Comparison of ENCODE assay signal across 10 mouse cellular contexts in genomic region chr10:80436276-80436675, GRCm38 (mm10). TPM values are rescaled to one million over a fixed set of nuclear protein-coding genes. Genes with fewer than 3 reads are reported as not detected.
DNase-seq lines count a peak whose midpoint lies in the region; ATAC-seq and TF ChIP-seq lines count a peak whose summit lies in the region.
"Had no signal": no experiment of that assay in that cellular context is flagged by ENCODE, and none has a peak within 500 bp of the region (broad histone marks: within the 10 kb centered on the region; RNA-seq: fewer than 3 reads in every experiment).

No protein-coding gene starts in this region.

- H3K27me3 ChIP-seq in heart, embryonic 10.5 days (ENCODE audit: insufficient read depth, poor library complexity, severe bottlenecking), result peaks cover 8% of the 10 kb centered on the region
- H3K27me3 ChIP-seq in CH12.LX (replicated peaks), result no peaks in the 10 kb centered on the region
- no peaks in the 10 kb centered on the region for H3K27me3 ChIP-seq in embryonic facial prominence, embryonic 15.5 days
- H3K27me3 ChIP-seq: hindbrain, embryonic 15.5 days had no signal

- no peak for TF ChIP-seq EP300 in CH12.LX (IDR thresholded peaks at IDR 0.05; ENCODE audit: low read length)

- no peak overlapping the region; the same call in 1 of the 2 replicates for H3K9ac ChIP-seq in CH12.LX (ENCODE audit: insufficient read depth, low read depth)
- no peak overlapping the region for H3K9ac ChIP-seq in embryonic facial prominence, embryonic 15.5 days
- H3K9ac ChIP-seq: hindbrain, embryonic 15.5 days had no signal

- in situ Hi-C loops in CH12.LX (cut with MboI; ENCODE audit: low pct_ligation_motif_present, low pct_unique_long_range_greater_than_20kb, low sequenced_read_pairs), result loop anchor here (25.0 kb wide), 1 partner anchor 251 kb away; the partner anchor contains the start of gene Mknk2

- no peaks in the 10 kb centered on the region for H3K9me3 ChIP-seq in heart, embryonic 10.5 days
- H3K9me3 ChIP-seq in CH12.LX (replicated peaks; ENCODE audit: low read length), result no peaks in the 10 kb centered on the region
- no peaks in the 10 kb centered on the region for H3K9me3 ChIP-seq in embryonic facial prominence, embryonic 15.5 days (replicated peaks)
- H3K9me3 ChIP-seq: hindbrain, embryonic 15.5 days had no signal

- peak overlapping the region; percentile 27; the same call in 1 of the 2 replicates for H3K4me2 ChIP-seq in CH12.LX (ENCODE audit: insufficient read depth, low read depth, poor library complexity, severe bottlenecking)
- H3K4me2 ChIP-seq in embryonic facial prominence, embryonic 15.5 days (replicated peaks), result no peak overlapping the region
- H3K4me2 ChIP-seq: hindbrain, embryonic 15.5 days had no signal

- WGBS in heart, embryonic 10.5 days, result 11% methylated on average over 9 of the region's 9 CpGs
- whole genome bisulfite sequencing in embryonic facial prominence, embryonic 15.5 days, result 9% methylated on average over 9 of the region's 9 CpGs

- no peak overlapping the region for H3K4me3 ChIP-seq in heart, embryonic 10.5 days
- no peak overlapping the region for H3K4me3 ChIP-seq in CH12.LX (replicated peaks in 1 of 3; ENCODE audit: low read depth in 2 of 3, low read length in 2 of 3, poor library complexity in 1 of 3)
- peak overlapping the region; percentile 8 for H3K4me3 ChIP-seq in embryonic facial prominence, embryonic 15.5 days (replicated peaks)
- H3K4me3 ChIP-seq: hindbrain, embryonic 15.5 days had no signal

- 0 out of 2 replicates have a peak, but pooled peaks cover under 1% of the 10 kb centered on the region for H3K36me3 ChIP-seq in heart, embryonic 10.5 days
- H3K36me3 ChIP-seq in CH12.LX (replicated peaks in 1 of 2; ENCODE audit: control insufficient read depth in 1 of 2, insufficient read depth in 1 of 2, low read length in 1 of 2), result no peaks in the 10 kb centered on the region
- H3K36me3 ChIP-seq in embryonic facial prominence, embryonic 15.5 days, result no peaks in the 10 kb centered on the region
- H3K36me3 ChIP-seq: hindbrain, embryonic 15.5 days had no signal

- DNase-seq in heart, embryonic 10.5 days (ENCODE audit: low spot score), result no peak
- DNase-seq in heart, postnatal 36 days, result no peak
- peak; percentile 78 for DNase-seq in CH12.LX (ENCODE audit: extremely low read depth)
- DNase-seq in lung, postnatal 10 days, result peak; percentile 58
- no peak for DNase-seq in gastrocnemius, postnatal 10 days
- DNase-seq in neural tube, embryonic 10.5 days (ENCODE audit: extremely low spot score, low spot score), result no peak
- DNase-seq in gastrocnemius, adult 18-20 months (ENCODE audit: low spot score), result no peak

- no peak for ATAC-seq in embryonic facial prominence, embryonic 15.5 days (ENCODE audit: insufficient number of reproducible peaks, low FRiP score, low TSS enrichment, low read depth)

- intact Hi-C loops in heart, postnatal 36 days (cut with DNase I), result loop anchor here (10.0 kb wide), 1 partner anchor 269 kb away; the partner anchor contains the start of genes Izumo4 and Mob3a

- peak; percentile 30; the same call in 1 of the 2 replicates for TF ChIP-seq POLR2A in CH12.LX (IDR thresholded peaks at IDR 0.05; ENCODE audit: low read depth, low read length)

- peak overlapping the region; percentile 98 for H3K27ac ChIP-seq in heart, embryonic 10.5 days
- peak overlapping the region; percentile 82 for H3K27ac ChIP-seq in CH12.LX (ENCODE audit: insufficient read depth, low read depth)
- H3K27ac ChIP-seq in embryonic facial prominence, embryonic 15.5 days (replicated peaks), result peak overlapping the region; percentile 78
- H3K27ac ChIP-seq: hindbrain, embryonic 15.5 days had no signal

- TF ChIP-seq CTCF in CH12.LX (conservative IDR thresholded peaks at IDR 0.05 in 1 of 2, IDR thresholded peaks at IDR 0.05 in 1 of 2; ENCODE audit: low read depth in 2 of 2, low read length in 2 of 2), result no peak

- H3K79me2 ChIP-seq in CH12.LX (replicated peaks; ENCODE audit: control insufficient read depth, extremely low read depth, insufficient read depth, poor library complexity, severe bottlenecking), result peaks cover 21% of the 10 kb centered on the region

- peaks cover 27% of the 10 kb centered on the region for H3K4me1 ChIP-seq in heart, embryonic 10.5 days
- H3K4me1 ChIP-seq in CH12.LX (ENCODE audit: control insufficient read depth in 1 of 2, insufficient read depth in 2 of 2), result peaks cover 22 to 53% of the 10 kb centered on the region in 2 experiments
- H3K4me1 ChIP-seq in embryonic facial prominence, embryonic 15.5 days, result peaks cover 23% of the 10 kb centered on the region

- TF ChIP-seq RAD21 in CH12.LX (IDR thresholded peaks at IDR 0.05; ENCODE audit: low read depth, low read length), result no peak

- dilution Hi-C loops in CH12.LX (cut with MboI; ENCODE audit: extremely low pct_ligation_motif_present, extremely low pct_unique_long_range_greater_than_20kb, low sequenced_read_pairs), result no loop called here

TF ChIP-seq in CH12.LX, 34 proteins besides CTCF, POLR2A, EP300 and RAD21:
- TF ChIP-seq SMC3 (IDR thresholded peaks at IDR 0.05; ENCODE audit: low read depth, low read length) (no peak), ZMIZ1 (IDR thresholded peaks at IDR 0.05; ENCODE audit: low read depth, low read length) (no peak), MXI1 (IDR thresholded peaks at IDR 0.05; ENCODE audit: low read depth, low read length) (no peak), IRF4 (IDR thresholded peaks at IDR 0.05; ENCODE audit: low read depth, low read length) (no peak), TBP (conservative IDR thresholded peaks at IDR 0.05; ENCODE audit: low read depth, low read length) (no peak), RCOR1 (conservative IDR thresholded peaks at IDR 0.05; ENCODE audit: low read depth, low read length) (no peak), MEF2A (IDR thresholded peaks at IDR 0.05; ENCODE audit: borderline replicate concordance, low read depth, low read length) (no peak), SIN3A (IDR thresholded peaks at IDR 0.05; ENCODE audit: low read length) (no peak), ZKSCAN1 (IDR thresholded peaks at IDR 0.05; ENCODE audit: borderline replicate concordance, low read depth, low read length) (no peak), MYC (IDR thresholded peaks at IDR 0.05; ENCODE audit: low read depth, low read length) (no peak), NRF1 (IDR thresholded peaks at IDR 0.05; ENCODE audit: low read depth, low read length) (no peak), TCF12 (IDR thresholded peaks at IDR 0.05; ENCODE audit: low read depth, low read length) (no peak), MAZ (IDR thresholded peaks at IDR 0.05; ENCODE audit: low read depth, low read length) (no peak)

RNA-seq across cellular contexts. Expression of gene Tcf3, which starts 2.8 kb away (rescaled TPM):
- polyA plus RNA-seq in heart, embryonic 10.5 days (2016; fragmentation: Nextera tagmentation; extraction: Ambion mirVana), result 80.6 and 140 TPM in 2 replicates
- total RNA-seq in heart, postnatal 36 days (2021), result 10 to 100 TPM; 17.9 to 20.9 TPM
- total RNA-seq in CH12.LX (2012; rRNA removed), result 179 and 207 TPM in 2 replicates
- total RNA-seq in CH12.LX (2014; rRNA removed), result 139 and 146 TPM in 2 replicates
- polyA plus RNA-seq in CH12.LX (2012; ENCODE audit: insufficient read length, low read depth), result 208 and 223 TPM in 2 replicates
- polyA plus RNA-seq in embryonic facial prominence, embryonic 15.5 days (2015; fragmentation: Nextera tagmentation; extraction: Ambion mirVana), result 133 and 135 TPM in 2 replicates
- total RNA-seq in gastrocnemius, postnatal 10 days (2021), result 10 to 100 TPM; 33.0 to 43.2 TPM
- total RNA-seq in gastrocnemius, adult 18-20 months (2021), result 10 to 100 TPM; 11.2 to 11.3 TPM

RNA-seq across cellular contexts. Expression of gene Uqcr11, which starts 29.6 kb away (rescaled TPM):
- polyA plus RNA-seq in heart, embryonic 10.5 days (2016; fragmentation: Nextera tagmentation; extraction: Ambion mirVana), result 973 and 1,195 TPM in 2 replicates
- 1,000 to 10,000 TPM; 1,920 to 2,020 TPM for total RNA-seq in heart, postnatal 36 days (2021)
- total RNA-seq in CH12.LX (2012; rRNA removed) (466 and 529 TPM in 2 replicates), CH12.LX (2014; rRNA removed) (442 and 444 TPM in 2 replicates)
- polyA plus RNA-seq in CH12.LX (2012; ENCODE audit: insufficient read length, low read depth), result 206 and 248 TPM in 2 replicates
- polyA plus RNA-seq in embryonic facial prominence, embryonic 15.5 days (2015; fragmentation: Nextera tagmentation; extraction: Ambion mirVana), result 659 and 673 TPM in 2 replicates
- total RNA-seq in gastrocnemius, postnatal 10 days (2021), result 100 to 1,000 TPM; 725 to 806 TPM
- total RNA-seq in gastrocnemius, adult 18-20 months (2021), result 100 to 1,000 TPM; 831 to 847 TPM

RNA-seq across cellular contexts. Expression of gene Mbd3, which starts 36.9 kb away (rescaled TPM):
- 237 and 315 TPM in 2 replicates for polyA plus RNA-seq in heart, embryonic 10.5 days (2016; fragmentation: Nextera tagmentation; extraction: Ambion mirVana)
- total RNA-seq in heart, postnatal 36 days (2021), result 10 to 100 TPM; 82.1 to 82.2 TPM
- 61.9 and 67.0 TPM in 2 replicates for total RNA-seq in CH12.LX (2012; rRNA removed)
- total RNA-seq in CH12.LX (2014; rRNA removed), result 48.7 and 51.5 TPM in 2 replicates
- polyA plus RNA-seq in CH12.LX (2012; ENCODE audit: insufficient read length, low read depth), result 131 and 133 TPM in 2 replicates
- 247 and 250 TPM in 2 replicates for polyA plus RNA-seq in embryonic facial prominence, embryonic 15.5 days (2015; fragmentation: Nextera tagmentation; extraction: Ambion mirVana)
- total RNA-seq in gastrocnemius, postnatal 10 days (2021), result 100 to 1,000 TPM; 107 to 120 TPM
- 100 to 1,000 TPM; 108 to 127 TPM for total RNA-seq in gastrocnemius, adult 18-20 months (2021)

RNA-seq across cellular contexts. Expression of gene Mex3d, which starts 48.8 kb away (rescaled TPM):
- 2.1 and 5.0 TPM in 2 replicates for polyA plus RNA-seq in heart, embryonic 10.5 days (2016; fragmentation: Nextera tagmentation; extraction: Ambion mirVana)
- total RNA-seq in heart, postnatal 36 days (2021), result 1 to 10 TPM; 8.1 to 8.6 TPM
- 8.4 and 8.5 TPM in 2 replicates for total RNA-seq in CH12.LX (2012; rRNA removed)
- total RNA-seq in CH12.LX (2014; rRNA removed), result 4.9 and 6.6 TPM in 2 replicates
- polyA plus RNA-seq in CH12.LX (2012; ENCODE audit: insufficient read length, low read depth), result 4.7 and 5.9 TPM in 2 replicates
- polyA plus RNA-seq in embryonic facial prominence, embryonic 15.5 days (2015; fragmentation: Nextera tagmentation; extraction: Ambion mirVana), result 7.2 and 8.4 TPM in 2 replicates
- total RNA-seq in gastrocnemius, postnatal 10 days (2021), result 10 to 100 TPM in 1 of 2 experiments, 1 to 10 TPM in 1; 8.9 to 12.2 TPM
- total RNA-seq in gastrocnemius, adult 18-20 months (2021), result 1 to 10 TPM; 4.0 to 4.6 TPM

RNA-seq across cellular contexts. Expression of gene Onecut3, which starts 58.4 kb away (rescaled TPM):
- 0.44 TPM in 1 of 2 replicates, not detected in the other for polyA plus RNA-seq in heart, embryonic 10.5 days (2016; fragmentation: Nextera tagmentation; extraction: Ambion mirVana)
- total RNA-seq in heart, postnatal 36 days (2021), result not detected
- total RNA-seq in CH12.LX (2012; rRNA removed), result not detected in 2 replicates
- not detected in 2 replicates for total RNA-seq in CH12.LX (2014; rRNA removed)
- not detected in 2 replicates for polyA plus RNA-seq in CH12.LX (2012; ENCODE audit: insufficient read length, low read depth)
- not detected in 2 replicates for polyA plus RNA-seq in embryonic facial prominence, embryonic 15.5 days (2015; fragmentation: Nextera tagmentation; extraction: Ambion mirVana)
- not detected for total RNA-seq in gastrocnemius, postnatal 10 days (2021)
- total RNA-seq in gastrocnemius, adult 18-20 months (2021), result not detected
- polyA plus RNA-seq: spleen, adult 2 months had no signal

Comparison
In these comparisons a context has a peak if more than half of its experiments do, and no peak if none do; other contexts are left out.
1. DNase-seq: peak in CH12.LX (single experiment) and lung, postnatal 10 days (single experiment); none in heart, embryonic 10.5 days (single experiment), heart, postnatal 36 days (0 of 2), gastrocnemius, postnatal 10 days (single experiment), neural tube, embryonic 10.5 days (single experiment) and gastrocnemius, adult 18-20 months (single experiment).
2. Peak in every context shown above with its lines, with median percentiles within 50 percentile points of each other: H3K27ac ChIP-seq.